Mouse (Mus musculus) spleen, postnatal 14 days (tissue): ENCODE data around the gene H6pd.

ENCODE experiments used
- DNase-seq, 2 experiments: peaks; one replicate each; pipeline ENCODE4 v3.0.0; 2021 to 2022; ENCODE audit warnings: low spot score in 2 of 2

H6pd gene

DNA sequence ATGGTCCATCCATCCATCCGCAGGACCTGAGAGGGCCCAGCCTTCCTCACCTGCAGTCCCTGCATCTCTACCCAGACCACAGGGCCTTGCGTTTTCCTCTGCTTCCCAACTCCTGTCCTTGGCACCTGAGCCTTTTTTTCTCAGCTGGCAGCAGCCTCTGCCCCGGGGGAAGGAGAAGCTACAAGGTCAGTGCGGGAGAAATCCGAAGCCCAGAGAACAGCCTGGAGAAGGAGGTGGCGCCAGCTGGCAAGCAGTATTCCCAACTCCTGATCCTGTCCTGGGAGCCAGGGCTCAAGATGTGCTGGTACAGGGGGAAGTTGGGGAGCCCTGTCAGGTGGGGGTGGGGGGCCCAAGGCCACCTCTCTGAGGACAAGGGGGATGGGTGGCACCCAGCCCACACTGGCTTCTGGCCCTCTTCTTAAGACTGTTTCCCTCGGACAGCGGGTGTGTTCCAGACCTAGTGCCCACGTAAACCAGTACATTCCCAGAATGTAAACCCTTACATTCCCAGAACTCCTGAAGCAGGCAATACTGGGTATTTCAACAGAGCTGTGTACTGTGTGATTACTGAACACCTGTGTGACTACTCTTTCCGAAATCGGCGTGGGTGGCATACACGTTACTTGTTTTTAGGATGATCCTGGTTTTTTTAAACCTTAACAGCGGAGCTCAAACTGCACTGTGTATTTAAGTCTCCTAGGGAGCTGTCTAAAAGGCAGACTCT, 9.9 kb downstream of the H6pd start:
- DNase-seq, result no peak

DNA sequence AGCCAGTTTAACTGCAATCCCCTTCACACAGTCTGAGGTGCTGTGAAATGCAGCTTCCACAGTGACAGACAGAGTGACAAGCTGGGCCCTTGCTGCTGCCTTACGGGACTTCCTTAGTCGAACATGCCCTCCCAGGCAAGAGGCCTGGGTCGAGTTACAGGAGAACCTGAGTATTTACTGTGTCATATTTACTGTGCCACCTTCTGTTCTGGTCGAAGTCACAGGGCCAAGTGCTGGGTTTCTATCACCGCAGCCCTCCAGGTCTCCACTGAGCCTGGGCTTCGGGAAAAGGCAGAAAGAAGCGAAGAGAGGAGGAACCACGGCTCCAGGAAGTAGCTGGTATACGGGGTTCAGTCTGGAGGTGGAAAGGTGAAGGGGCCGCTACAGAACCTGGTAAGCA, 10.8 kb downstream of the H6pd start:
- no peak for DNase-seq

DNA sequence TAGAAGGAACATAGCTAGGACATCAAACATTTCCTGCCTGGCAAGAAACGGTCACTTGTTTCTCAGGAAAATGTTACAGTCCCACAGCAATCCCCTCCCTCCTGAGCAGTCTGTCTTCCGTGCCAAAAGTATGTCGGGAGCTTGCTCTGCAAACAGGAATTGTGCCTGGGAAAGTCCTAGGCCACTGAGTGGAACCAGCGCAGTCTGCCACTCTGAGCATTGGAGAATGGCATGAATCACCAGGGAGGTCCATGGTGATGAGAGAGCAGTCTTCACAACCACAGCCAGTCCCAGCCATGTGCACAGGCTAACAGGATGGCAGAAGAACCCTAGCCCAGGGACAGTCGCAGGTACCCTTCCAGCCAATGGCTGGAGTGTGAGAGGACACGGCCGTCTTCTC, 12.4 kb downstream of the H6pd start:
- DNase-seq, result no peak

DNA sequence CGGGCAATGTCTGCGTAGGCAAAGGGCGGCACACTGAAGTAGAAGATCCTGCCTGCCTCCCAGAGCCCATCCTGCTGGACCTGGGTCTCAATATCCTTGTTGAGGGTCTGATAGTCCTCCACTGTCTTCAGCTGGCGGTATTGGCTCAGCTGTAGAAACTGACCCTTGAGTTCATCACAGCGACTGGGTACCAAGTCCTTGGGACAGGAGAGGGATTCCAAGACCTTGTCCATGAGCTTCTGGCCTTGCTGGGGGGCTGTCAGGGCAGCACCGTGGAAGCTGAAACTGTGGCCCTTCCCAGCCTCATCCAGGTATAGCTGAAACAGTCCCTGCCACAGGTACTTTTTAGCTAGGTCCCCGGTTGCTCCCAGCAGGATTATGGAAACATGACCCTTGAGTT, 12.9 kb downstream of the H6pd start:
- DNase-seq, result no peak

DNA sequence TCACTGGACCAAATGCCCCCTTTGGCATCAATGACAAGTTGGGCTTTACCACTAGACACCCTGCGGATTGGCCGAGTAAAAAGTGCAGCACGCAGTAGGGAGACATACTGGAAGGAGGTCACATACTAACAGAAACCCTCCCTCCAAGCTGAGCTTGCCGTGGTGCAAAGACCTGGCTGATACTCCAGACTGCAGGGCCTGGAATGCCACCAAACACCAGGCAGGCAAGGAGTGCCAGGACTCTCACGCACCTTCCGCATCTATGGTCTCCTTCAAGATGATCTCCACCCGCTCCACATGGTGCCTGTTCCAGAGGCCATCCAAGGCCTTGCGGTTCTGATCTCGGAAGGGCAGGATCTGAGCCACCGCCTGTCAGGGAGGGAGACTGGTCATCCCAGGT, 14.6 kb downstream of the H6pd start:
- no peak for DNase-seq

DNA sequence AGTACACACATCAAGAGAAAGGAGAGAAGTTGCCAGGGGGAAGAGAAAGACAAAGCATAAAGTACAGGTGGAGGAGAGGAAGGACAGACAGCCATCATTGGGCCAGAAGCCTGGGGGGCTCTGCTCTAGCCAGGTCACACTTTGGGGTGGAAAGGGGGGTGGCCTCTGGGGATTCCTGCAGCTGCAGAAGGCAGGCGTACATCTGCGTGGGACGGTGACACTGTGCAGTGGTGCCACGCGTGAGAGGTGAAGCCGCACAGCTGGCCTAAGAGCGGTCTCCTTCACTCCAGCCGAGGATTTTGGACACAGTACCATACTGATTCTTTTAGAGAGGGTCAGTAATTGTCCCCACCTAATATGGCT, 16.2 kb downstream of the H6pd start:
- no peak for DNase-seq

DNA sequence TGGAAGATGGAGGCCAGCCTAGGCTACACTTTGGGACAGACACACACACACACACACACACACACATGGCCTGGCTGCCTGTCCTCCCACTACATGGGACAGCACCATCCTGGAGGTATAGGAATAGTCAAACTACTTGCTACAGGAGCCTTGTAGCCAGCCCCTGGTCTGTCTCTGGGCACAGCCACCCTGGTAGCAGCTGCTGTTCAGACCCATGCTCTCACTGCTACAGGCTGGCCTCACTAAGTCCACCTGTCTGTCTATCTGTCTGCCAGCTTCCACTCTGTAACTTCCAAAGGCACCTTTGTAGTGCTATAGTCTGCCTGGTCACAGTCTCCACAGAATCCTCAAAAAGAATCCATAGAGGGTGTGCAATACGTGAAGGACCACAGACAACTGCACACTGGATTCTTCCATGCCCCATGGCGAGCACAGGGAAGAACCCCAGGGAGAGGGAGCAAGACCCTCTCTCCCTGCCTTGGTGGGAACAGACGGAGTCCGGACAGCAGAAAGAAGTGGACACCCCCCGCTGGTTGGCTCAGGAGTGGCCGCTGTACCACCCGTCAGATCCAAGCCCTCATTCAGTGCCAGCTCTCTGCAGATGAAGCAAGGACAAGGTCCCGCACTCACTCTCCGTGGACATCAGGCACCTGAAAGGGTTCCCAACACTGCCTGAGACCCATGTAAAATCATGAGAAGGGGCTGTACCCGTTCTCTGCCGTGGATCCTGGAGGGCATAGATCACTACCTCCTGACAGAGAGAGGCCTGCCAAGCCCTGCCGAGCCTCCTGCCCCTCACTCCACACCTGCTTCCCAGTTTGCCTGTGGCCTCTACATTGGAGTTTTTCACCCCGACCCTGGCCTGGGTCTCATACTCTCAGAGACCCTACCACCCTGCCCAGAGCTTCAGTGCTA, 16.8 kb downstream of the H6pd start:
- DNase-seq, result no peak

DNA sequence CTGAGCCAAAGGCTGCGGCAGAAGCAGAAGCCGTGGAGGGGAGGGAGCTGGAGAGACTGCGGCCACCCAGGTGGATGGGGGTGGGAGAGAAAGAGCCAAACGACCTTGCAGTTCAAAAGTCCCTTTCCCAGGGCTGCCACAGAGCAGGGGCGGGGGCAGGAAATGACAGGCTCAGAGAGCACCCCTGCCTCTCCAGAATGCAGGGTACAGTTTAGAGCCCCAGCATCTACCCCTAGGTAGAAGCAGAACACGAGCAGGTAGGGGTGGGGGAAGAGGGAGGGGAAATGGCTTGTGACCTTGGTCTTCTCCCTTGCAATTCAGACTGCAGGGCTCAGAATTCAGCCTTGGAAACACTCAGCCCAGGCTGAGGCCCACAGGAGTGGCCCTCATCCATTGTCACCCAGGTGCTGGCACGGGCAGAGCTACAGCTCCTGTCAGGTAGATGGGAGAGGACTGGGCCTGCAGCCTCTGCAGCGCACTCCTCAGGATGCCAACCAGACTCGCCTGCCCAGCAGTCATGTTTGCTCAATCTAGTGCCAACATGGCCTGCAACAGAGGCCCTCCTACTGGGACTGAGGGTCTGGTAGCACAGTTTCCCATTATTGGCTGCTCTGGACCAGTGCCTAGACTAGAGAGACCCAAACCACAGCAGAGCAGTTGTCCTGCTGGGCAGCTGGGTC, 17.7 kb downstream of the H6pd start:
- no peak for DNase-seq

DNA sequence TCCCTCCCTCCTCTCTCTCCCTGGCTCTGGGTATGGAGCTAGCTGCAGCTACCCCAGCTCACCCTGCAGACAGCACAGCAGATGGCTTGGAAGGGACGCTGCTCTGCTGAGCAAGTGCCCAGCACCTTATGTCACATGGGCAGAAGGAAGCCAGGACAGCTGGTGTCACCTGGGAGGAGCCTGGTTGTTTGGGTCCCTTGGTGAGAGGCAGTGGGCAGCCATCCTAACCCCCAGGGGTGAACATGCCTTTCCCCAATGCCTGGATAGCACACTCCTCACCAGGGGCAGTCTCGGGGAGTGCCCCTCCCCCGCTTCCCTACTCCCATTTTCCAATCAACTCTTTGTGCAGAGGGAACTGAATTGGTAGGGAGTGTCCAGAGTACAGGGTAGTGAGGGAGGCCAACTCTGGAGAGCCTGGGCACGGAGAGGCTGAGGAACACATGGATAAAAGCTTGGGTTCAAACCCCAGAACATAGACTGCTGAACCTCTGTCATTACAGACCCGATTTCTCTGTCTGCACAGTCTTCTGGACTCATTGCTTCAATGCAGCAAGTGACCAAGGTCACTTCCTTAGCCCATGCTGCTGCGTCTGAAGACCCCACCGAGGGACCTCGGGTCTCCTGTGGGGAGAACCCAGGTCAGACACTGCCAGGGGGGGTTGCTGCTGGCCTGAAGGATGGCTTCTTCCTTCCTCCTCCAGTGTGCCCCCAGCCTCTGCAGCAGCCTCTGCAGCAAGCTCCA, 18.4 kb downstream of the H6pd start:
- DNase-seq, result no peak

DNA sequence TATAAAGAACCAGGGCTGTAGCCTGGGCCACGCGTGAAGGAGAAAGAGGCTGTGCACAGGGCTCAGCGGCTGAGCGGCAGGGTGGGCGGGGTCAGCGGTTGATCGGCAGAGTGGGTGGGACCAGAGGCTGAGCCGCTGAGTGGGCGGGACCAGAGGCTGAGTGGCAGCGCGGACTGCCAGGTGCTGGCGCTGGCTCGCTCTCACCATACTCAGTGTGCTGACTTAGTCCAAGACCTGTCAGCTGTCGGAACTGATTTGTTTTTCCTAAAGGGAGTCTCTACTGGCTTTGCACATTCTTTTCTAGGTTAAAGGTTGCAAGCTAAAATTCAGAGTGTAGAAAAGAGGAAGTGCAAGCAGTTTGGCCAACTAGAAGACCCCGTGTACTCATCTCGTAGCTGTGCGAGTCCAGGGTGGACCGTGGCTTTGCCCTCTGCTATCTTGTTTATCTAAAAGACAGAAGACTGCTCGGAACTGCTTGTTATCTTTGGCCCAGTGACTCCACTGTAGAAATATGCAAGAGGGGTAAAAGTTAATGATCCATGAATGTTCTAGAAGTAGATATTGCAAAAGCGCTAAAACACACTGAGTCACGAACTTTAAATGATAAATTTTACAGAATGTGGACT, 19.8 kb downstream of the H6pd start:
- DNase-seq, result peak; percentile 70 to 79

DNA sequence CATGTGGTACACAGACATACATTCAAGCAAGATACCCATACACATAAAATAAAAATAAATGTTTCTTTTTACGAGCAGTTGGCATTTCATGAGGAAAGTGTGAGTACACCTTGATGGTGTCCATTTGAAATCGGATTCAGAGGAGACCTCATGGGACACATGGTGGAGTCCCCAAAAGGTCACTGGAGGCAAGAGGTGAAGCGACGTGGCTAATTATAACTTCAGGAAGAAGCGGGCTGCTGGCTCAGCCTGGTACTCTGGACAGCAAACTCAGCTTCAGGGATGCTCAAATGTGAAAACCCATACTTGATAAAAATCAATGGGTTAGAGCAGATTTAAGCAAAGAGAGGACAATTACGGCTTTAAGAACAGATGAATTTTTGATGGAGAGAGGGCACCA, 20.5 kb downstream of the H6pd start:
- no peak for DNase-seq

DNA sequence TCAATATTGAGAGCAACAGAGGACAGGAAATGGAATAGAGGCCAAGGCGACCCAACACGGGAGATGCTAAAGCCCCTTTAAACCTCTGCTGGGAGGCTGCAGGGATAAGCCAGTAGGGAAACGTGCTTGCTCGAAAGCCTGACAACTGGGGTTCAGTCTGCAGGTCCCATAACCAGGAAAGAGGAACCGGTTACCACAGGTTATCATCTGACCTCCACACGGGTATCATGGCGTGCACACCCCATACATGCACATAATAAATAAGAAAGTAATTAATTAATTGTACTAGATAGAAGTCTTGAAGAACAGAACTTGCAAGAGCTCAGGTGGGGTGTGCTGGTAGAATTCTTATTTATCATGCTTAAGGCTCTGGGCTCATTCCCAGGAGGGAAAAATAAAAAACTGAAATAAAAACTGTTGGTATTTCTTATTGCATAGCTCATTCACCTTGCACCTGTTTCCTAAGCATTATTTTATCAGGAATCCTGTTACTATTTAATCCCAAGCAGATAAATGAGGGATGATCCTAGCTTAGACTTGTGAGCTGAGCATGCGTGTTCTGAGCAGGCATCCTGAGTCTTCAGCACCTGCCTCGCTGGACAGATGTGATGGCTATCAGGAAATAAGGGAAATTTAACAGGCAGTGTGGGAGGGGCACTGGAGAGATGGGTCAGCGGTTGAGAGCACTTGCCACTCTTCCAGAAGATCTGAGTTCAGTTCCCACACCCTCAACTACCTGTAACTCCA, 22.0 kb downstream of the H6pd start:
- no peak for DNase-seq

DNA sequence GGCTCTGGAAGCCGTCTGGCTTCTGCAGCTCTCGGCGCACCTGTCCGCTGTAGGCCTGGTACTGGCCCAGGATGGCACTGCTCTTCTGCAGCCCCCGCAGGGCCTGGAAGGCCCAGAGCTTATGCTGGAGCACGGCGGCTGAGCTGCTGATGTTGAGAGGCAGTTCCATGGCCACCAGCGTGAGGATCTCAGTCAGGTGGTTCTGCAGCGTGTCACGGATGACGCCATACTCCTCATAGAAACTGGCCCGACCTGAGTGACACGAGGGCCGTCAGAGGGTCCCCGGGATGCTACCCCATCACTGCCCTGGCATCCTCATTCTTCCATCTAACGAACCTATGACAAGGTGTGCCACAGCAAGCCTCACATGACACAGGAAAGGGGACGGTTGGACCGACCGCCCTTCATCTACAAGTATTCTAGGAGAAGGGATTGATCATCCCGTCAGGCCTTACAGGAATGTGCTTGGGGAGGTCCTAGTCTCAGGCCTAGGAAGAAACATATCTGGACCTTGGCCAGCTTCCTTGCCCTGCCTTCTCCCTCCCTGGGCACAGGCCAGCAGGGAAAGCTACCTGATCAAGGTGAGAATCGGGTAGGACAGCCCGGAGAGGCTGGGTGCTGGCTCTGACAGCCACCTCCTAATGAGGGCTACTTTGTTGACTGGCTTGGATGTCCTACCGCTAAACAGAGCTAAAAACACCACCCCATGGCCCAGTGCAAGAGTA, 24.7 kb downstream of the H6pd start:
- DNase-seq, result no peak

DNA sequence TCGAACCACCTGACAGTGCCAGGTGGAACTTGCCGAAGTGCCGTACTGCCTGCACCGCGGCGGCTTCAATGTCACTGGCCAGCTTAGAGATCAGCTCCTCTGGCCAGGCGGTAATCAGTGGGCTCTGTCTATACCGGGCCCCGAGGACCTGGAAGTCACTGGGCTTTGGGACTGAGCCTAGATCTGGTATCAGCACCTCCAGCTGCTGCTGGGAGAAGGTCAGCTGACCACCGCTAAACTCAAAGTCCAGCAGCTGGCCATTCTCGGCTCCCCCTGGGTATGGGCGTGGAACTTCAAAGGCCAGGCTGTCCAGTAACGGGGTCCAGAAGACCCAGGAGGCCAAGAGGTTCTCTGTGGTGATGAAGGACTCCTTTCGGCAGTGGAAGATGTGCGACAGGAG, 26.7 kb downstream of the H6pd start:
- DNase-seq, result no peak

DNA sequence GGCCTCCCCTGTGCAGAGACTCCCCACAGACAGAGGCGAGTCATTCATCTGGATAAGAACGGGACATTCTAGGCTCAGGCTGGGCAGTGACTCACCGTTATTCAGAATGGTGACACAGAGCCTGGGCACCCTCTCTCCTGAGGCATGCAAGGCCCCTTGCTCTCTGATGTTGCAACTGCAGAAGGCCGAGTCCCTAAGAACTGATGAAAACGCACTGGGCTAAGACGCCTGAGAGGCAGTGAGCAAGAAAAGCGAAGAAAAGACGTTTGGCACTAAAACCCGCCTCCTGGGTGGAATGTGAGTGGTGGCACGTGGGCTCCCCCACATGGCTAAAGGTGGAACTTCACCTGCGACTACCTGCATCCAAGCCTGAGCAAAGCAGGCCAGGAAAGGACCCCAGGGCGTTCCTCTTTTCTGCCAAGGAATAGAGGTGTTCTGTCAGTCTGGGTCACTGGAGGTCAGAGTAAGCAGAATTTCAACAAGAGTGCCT, 29.0 kb downstream of the H6pd start:
- DNase-seq, result peak; percentile 50 to 61

DNA sequence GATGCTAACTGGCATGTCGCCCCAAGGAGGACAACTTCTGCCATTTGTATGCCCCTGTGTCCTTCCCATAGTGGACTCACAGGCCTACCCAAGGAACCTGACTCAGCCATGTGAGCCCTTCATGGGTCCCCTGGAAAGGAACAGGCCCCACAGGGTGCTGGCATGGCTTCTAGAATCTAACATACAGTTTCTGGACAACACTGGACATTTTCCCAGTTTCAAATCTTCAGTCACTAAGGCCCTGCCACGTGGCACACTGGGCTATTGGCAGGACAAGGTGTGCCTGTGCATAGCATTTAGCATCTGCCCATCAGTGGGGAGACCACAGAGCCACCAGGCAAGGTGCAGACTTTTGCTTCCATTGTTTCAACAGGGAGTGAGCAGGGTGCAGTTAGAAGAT, 30.0 kb downstream of the H6pd start:
- no peak for DNase-seq

DNA sequence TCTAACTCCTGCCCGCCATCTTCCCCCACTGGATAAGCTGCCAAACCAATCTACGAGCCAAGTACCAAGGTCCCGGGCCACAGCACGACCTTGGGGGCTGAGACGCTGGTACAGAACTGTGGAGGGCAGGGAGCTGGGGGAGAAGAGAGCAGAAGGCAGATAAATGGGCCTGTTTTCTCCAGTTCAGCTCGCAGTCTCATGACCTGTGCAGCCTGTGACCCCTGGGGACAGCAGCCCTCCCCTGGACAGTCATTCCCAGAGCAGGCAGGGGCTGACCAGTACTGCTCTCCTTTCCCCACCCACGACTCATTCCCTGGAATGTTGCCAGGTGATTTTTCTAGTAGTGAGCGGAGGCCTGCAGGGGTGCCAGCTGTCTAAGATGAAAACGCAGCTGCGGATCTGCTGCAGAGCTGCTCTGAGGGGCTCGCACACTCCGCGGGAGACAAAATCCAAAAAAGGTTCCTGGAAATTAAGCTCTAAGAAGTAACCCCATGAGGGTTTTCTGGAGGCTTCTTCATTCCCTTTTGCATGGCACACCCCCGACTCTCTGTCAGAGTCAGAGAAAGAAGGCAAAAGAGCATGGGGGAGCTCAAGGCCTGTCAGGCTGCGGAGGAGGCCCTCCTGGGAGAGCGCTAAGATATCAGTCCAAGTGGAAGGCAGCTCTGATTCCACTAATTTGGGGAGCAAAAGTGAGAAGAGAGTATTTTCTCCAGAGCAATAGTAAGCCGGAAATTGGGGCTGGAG, 30.9 kb downstream of the H6pd start:
- DNase-seq, result no peak

DNA sequence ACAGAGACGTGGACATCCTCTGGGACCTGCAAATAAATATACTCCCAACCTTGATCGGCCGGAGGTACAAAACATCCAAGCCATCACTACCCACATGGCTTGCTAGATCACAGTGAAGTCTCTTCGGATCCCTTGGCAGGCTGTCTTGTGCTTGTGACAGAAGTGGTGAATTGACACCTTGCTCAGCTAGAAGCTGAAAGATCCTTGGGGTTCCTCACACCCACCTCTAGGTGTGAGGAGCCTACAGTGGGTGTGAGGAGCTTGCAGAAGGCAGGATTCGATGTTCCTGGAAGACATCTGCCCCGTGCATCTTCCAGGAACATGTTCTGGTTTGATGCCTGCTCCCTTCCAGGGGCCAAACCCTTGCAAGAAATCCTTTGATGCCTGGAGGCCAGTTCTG, 31.6 kb downstream of the H6pd start:
- DNase-seq, result no peak

DNA sequence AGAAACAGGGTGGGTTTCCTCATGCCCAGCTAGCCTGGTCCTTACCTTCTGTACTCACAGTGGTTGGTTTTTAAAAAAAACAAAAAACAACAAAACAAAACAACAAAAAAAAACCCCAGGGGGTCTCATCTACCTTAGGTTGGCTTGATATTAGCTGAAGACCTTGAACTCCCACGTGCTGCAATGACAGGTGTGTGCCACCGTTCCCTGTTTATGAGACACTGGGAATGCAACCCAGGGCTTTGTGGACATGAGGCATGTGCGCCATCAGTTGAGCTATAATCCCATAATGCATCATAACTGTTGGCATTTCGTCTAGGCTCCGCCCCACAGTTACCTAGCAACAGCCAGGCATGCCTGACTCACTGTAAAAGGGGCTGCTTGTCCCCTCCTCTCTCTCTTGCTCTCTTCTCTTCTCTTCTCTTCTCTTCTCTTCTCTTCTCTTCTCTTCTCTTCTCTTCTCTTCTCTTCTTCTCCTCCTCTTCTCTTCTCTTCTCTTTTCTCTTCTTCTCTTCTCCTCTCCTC, 33.0 kb downstream of the H6pd start:
- no peak for DNase-seq
